Mouse (Mus musculus): ENCODE data around the gene Nectin2. TPM values are rescaled to one million over a fixed set of nuclear protein-coding genes. Genes with fewer than 3 reads are reported as not detected.

Nectin2 gene
- polyA plus RNA-seq, 2 experiments, result 58.9 to 71.3 TPM

GRCm38 (mm10) chr7:19734178-19734666, 16.1 kb downstream of the Nectin2 start:
- no peak for DNase-seq (ENCODE audit: low spot score)
- H3K4me1 ChIP-seq (ENCODE audit: control insufficient read depth, insufficient read depth, low read length), result no peaks in the 10 kb centered on the region
- ATAC-seq (ENCODE audit: low FRiP score, low read depth), result no peak
- no peaks in the 10 kb centered on the region for H3K27me3 ChIP-seq (ENCODE audit: control insufficient read depth, insufficient read depth, low read length)
- H3K27ac ChIP-seq (replicated peaks; ENCODE audit: low read depth, low read length), result no peak overlapping the region
- H3K36me3 ChIP-seq (ENCODE audit: control insufficient read depth, insufficient read depth, low read length), result peaks cover 73% of the 10 kb centered on the region
- no peaks in the 10 kb centered on the region for H3K9me3 ChIP-seq (ENCODE audit: control insufficient read depth, low read length)
- no peak for TF ChIP-seq POLR2A (IDR thresholded peaks at IDR 0.05; ENCODE audit: borderline replicate concordance, extremely low read depth, insufficient read depth, insufficient read length)
- H3K4me2 ChIP-seq (replicated peaks; ENCODE audit: low read depth, low read length, severe bottlenecking), result no peak overlapping the region
- no peak overlapping the region for H3K9ac ChIP-seq (ENCODE audit: low read depth, low read length, severe bottlenecking)
- H3K4me3 ChIP-seq (replicated peaks; ENCODE audit: low read length), result no peak overlapping the region
- 87% methylated on average over 10 of the region's 10 CpGs for WGBS

- no peak overlapping the region for H3K9ac ChIP-seq (ENCODE audit: low read depth, low read length, severe bottlenecking)
- no peak for DNase-seq (ENCODE audit: low spot score)
- no peak overlapping the region for H3K27ac ChIP-seq (replicated peaks; ENCODE audit: low read depth, low read length)
- no peak for TF ChIP-seq POLR2A (IDR thresholded peaks at IDR 0.05; ENCODE audit: borderline replicate concordance, extremely low read depth, insufficient read depth, insufficient read length)
- H3K4me3 ChIP-seq (replicated peaks; ENCODE audit: low read length), result no peak overlapping the region
- H3K4me1 ChIP-seq (ENCODE audit: control insufficient read depth, insufficient read depth, low read length), result no peaks in the 10 kb centered on the region
- peaks cover 88% of the 10 kb centered on the region for H3K36me3 ChIP-seq (ENCODE audit: control insufficient read depth, insufficient read depth, low read length)
- H3K27me3 ChIP-seq (ENCODE audit: control insufficient read depth, insufficient read depth, low read length), result no peaks in the 10 kb centered on the region
- 0 out of 2 replicates have a peak, but pooled peaks cover under 1% of the 10 kb centered on the region for H3K9me3 ChIP-seq (ENCODE audit: control insufficient read depth, low read length)
- 82% methylated on average over 4 of the region's 4 CpGs for WGBS
- no peak overlapping the region for H3K4me2 ChIP-seq (replicated peaks; ENCODE audit: low read depth, low read length, severe bottlenecking)
- ATAC-seq (ENCODE audit: low FRiP score, low read depth), result no peak
These were observed 23.7 kb downstream of the Nectin2 start for GRCm38 (mm10) chr7:19726541-19726940.

GRCm38 (mm10) chr7:19724167-19724566, 26.1 kb downstream of the Nectin2 start:
- WGBS, result 96% methylated on average over 12 of the region's 12 CpGs
- H3K36me3 ChIP-seq (ENCODE audit: control insufficient read depth, insufficient read depth, low read length), result peaks cover 80% of the 10 kb centered on the region
- H3K9ac ChIP-seq (ENCODE audit: low read depth, low read length, severe bottlenecking), result no peak overlapping the region
- no peak for ATAC-seq (ENCODE audit: low FRiP score, low read depth)
- H3K9me3 ChIP-seq (ENCODE audit: control insufficient read depth, low read length), result peaks cover 11% of the 10 kb centered on the region
- H3K27ac ChIP-seq (replicated peaks; ENCODE audit: low read depth, low read length), result no peak overlapping the region
- H3K4me2 ChIP-seq (replicated peaks; ENCODE audit: low read depth, low read length, severe bottlenecking), result no peak overlapping the region
- no peaks in the 10 kb centered on the region for H3K4me1 ChIP-seq (ENCODE audit: control insufficient read depth, insufficient read depth, low read length)
- no peak for DNase-seq (ENCODE audit: low spot score)
- H3K4me3 ChIP-seq (replicated peaks; ENCODE audit: low read length), result no peak overlapping the region
- H3K27me3 ChIP-seq (ENCODE audit: control insufficient read depth, insufficient read depth, low read length), result no peaks in the 10 kb centered on the region
- no peak for TF ChIP-seq POLR2A (IDR thresholded peaks at IDR 0.05; ENCODE audit: borderline replicate concordance, extremely low read depth, insufficient read depth, insufficient read length)

GRCm38 (mm10) chr7:19722754-19723195, 27.5 kb downstream of the Nectin2 start:
- DNase-seq (ENCODE audit: low spot score), result no peak
- WGBS, result 91% methylated on average over 6 of the region's 6 CpGs
- H3K9me3 ChIP-seq (ENCODE audit: control insufficient read depth, low read length), result peaks cover 11% of the 10 kb centered on the region
- no peak for TF ChIP-seq POLR2A (IDR thresholded peaks at IDR 0.05; ENCODE audit: borderline replicate concordance, extremely low read depth, insufficient read depth, insufficient read length)
- H3K36me3 ChIP-seq (ENCODE audit: control insufficient read depth, insufficient read depth, low read length), result peaks cover 80% of the 10 kb centered on the region
- no peak overlapping the region for H3K4me3 ChIP-seq (replicated peaks; ENCODE audit: low read length)
- no peak overlapping the region for H3K27ac ChIP-seq (replicated peaks; ENCODE audit: low read depth, low read length)
- no peak overlapping the region for H3K4me2 ChIP-seq (replicated peaks; ENCODE audit: low read depth, low read length, severe bottlenecking)
- no peak overlapping the region for H3K9ac ChIP-seq (ENCODE audit: low read depth, low read length, severe bottlenecking)
- no peaks in the 10 kb centered on the region for H3K27me3 ChIP-seq (ENCODE audit: control insufficient read depth, insufficient read depth, low read length)
- H3K4me1 ChIP-seq (ENCODE audit: control insufficient read depth, insufficient read depth, low read length), result no peaks in the 10 kb centered on the region
- ATAC-seq (ENCODE audit: low FRiP score, low read depth), result no peak

- Histone ChIP-seq H3K4me1 (ENCODE audit: control insufficient read depth, insufficient read depth, low read length) (peaks cover 4% of the 10 kb centered on the region; the same call in 1 of the 2 replicates), H3K27ac (replicated peaks; ENCODE audit: low read depth, low read length) (no peak overlapping the region), H3K4me2 (replicated peaks; ENCODE audit: low read depth, low read length, severe bottlenecking) (no peak overlapping the region), H3K36me3 (ENCODE audit: control insufficient read depth, insufficient read depth, low read length) (peaks cover 50% of the 10 kb centered on the region), H3K9ac (ENCODE audit: low read depth, low read length, severe bottlenecking) (no peak overlapping the region), H3K27me3 (ENCODE audit: control insufficient read depth, insufficient read depth, low read length) (no peaks in the 10 kb centered on the region), H3K4me3 (replicated peaks; ENCODE audit: low read length) (no peak overlapping the region), H3K9me3 (ENCODE audit: control insufficient read depth, low read length) (peaks cover 11% of the 10 kb centered on the region)
- 87% methylated on average over 4 of the region's 4 CpGs for WGBS
- no peak for DNase-seq (ENCODE audit: low spot score)
- ATAC-seq (ENCODE audit: low FRiP score, low read depth), result no peak
- TF ChIP-seq POLR2A (IDR thresholded peaks at IDR 0.05; ENCODE audit: borderline replicate concordance, extremely low read depth, insufficient read depth, insufficient read length), result no peak
These were observed 31.1 kb downstream of the Nectin2 start for GRCm38 (mm10) chr7:19719200-19719599.

Measured in limb, embryonic 14.5 days (tissue).